Mouse (Mus musculus): ENCODE data around the gene Zfp316.

DNA sequence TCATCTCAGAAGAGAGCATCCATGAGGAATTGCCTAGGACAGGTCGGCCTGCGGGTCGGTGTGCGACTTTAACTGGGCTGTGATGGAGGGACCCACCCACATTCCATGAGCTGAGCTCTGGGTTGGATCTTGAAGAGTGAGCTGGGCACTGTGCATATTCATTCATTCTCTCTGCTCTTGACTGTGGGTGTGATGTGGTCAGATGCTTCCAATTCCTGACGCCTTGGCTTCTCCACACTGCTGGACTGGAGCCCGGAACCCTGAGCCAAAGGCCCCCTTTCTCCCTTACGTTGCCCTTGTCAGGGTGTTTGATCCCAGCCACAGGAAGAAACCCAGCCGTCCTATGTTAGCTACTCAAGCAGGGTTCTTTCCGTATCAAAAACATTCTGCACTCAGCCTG, 28.2 kb upstream of the Zfp316 start:
- TF ChIP-seq CTCF (IDR thresholded peaks at IDR 0.05; ENCODE audit: insufficient read depth, low read length) (no peak), POLR2A (IDR thresholded peaks at IDR 0.05; ENCODE audit: borderline replicate concordance, extremely low read depth, low read depth, low read length) (no peak)

Measured in lung, adult 2 months (tissue).